Mouse (Mus musculus) olfactory bulb, adult 2 months (tissue): ENCODE data around the gene B4galt1. TPM values are rescaled to one million over a fixed set of nuclear protein-coding genes. Genes with fewer than 3 reads are reported as not detected.

ENCODE experiments used
- H3K27ac ChIP-seq: fragments of 200-500 bp; 2 replicates; pipeline ENCODE4 v1.5.1; 2012; ENCODE audit warnings: low read depth, low read length; ENCODE audit not compliant: insufficient read depth
- H3K4me1 ChIP-seq: fragments of 200-500 bp; 2 replicates; pipeline ENCODE4 v1.6.1; 2012; ENCODE audit warnings: low read length; ENCODE audit not compliant: control insufficient read depth, insufficient read depth
- H3K4me3 ChIP-seq: fragments of 200-500 bp; 2 replicates; pipeline ENCODE4 v1.5.1; 2012; ENCODE audit warnings: mild to moderate bottlenecking, low read depth, low read length, moderate library complexity; ENCODE audit not compliant: insufficient read depth
- CTCF ChIP-seq: fragments of 200-500 bp; IDR thresholded peaks from 2 replicates; pipeline ENCODE4 v1.5.1; 2012; ENCODE audit warnings: low read depth, mild to moderate bottlenecking, low read length, moderate library complexity; ENCODE audit not compliant: insufficient read depth
- POLR2A ChIP-seq: fragments of 200-500 bp; IDR thresholded peaks from 2 replicates; pipeline ENCODE4 v1.6.1; 2012; ENCODE audit warnings: mild to moderate bottlenecking, low read depth, low read length, moderate library complexity; ENCODE audit not compliant: insufficient read depth
- WGBS: fragments of 180-500 bp; shearing (Covaris S2); methylation state at CpG from one replicate; pipeline ENCODE4 v1.1.7; 2018; 5-methylcytosine and 5-hydroxymethylcytosine counted together
- polyA plus RNA-seq: library from polyadenylated mRNA; stranded (reverse); fragments of >200 nt; gene quantifications from 2 replicates; pipeline ENCODE4 v1.2.4, GENCODE M21; 2012; ENCODE audit warnings: low replicate concordance; ENCODE audit not compliant: missing spikeins, insufficient read depth, insufficient read length

B4galt1 gene
- not detected in 2 replicates for polyA plus RNA-seq

- H3K4me1 ChIP-seq = peaks cover 4% of the 10 kb centered on the region; the same call in 1 of the 2 replicates
- H3K27ac ChIP-seq = peak within 1 kb of the TSS; percentile 19
- no peak for TF ChIP-seq CTCF
- TF ChIP-seq POLR2A = peak; percentile 40; the same call in 1 of the 2 replicates
- under 1% methylated on average over 78 of the region's 83 CpGs for WGBS
- peak within 1 kb of the TSS; percentile 76 for H3K4me3 ChIP-seq
Measured at GRCm38 (mm10) chr4:40853565-40854386, at the start of gene B4galt1. TSS of gene B4galt1 (minus strand) at chr4:40854005.

GRCm38 (mm10) chr4:40900612-40901011 lies 46.8 kb upstream of the B4galt1 start:
- no peak overlapping the region for H3K27ac ChIP-seq
- TF ChIP-seq POLR2A (no peak), CTCF (no peak)
- WGBS = 91% methylated on average over 4 of the region's 4 CpGs
- H3K4me1 ChIP-seq = no peaks in the 10 kb centered on the region
- H3K4me3 ChIP-seq = no peak overlapping the region

GRCm38 (mm10) chr4:40900071-40900470 lies 46.3 kb upstream of the B4galt1 start:
- Histone ChIP-seq H3K4me1 (no peaks in the 10 kb centered on the region), H3K4me3 (no peak overlapping the region), H3K27ac (no peak overlapping the region)
- 94% methylated on average over 3 of the region's 3 CpGs for WGBS
- no peak for TF ChIP-seq POLR2A
- TF ChIP-seq CTCF = no peak

GRCm38 (mm10) chr4:40899264-40899663 lies 45.5 kb upstream of the B4galt1 start:
- Histone ChIP-seq H3K4me1 (no peaks in the 10 kb centered on the region), H3K27ac (no peak overlapping the region), H3K4me3 (no peak overlapping the region)
- no peak for TF ChIP-seq CTCF
- no peak for TF ChIP-seq POLR2A
- 67% methylated on average over 2 of the region's 2 CpGs for WGBS

- no peaks in the 10 kb centered on the region for H3K4me1 ChIP-seq
- H3K4me3 ChIP-seq = no peak overlapping the region
- TF ChIP-seq CTCF = no peak
- TF ChIP-seq POLR2A = no peak
- no peak overlapping the region for H3K27ac ChIP-seq
- 92% methylated on average over 6 of the region's 6 CpGs for WGBS
Measured at GRCm38 (mm10) chr4:40898476-40899044, 44.8 kb upstream of the B4galt1 start.

- 100% methylated on average over 2 of the region's 2 CpGs for WGBS
- no peak for TF ChIP-seq POLR2A
- no peak for TF ChIP-seq CTCF
Measured at GRCm38 (mm10) chr4:40895646-40896045, 41.8 kb upstream of the B4galt1 start.

GRCm38 (mm10) chr4:40895118-40895517 lies 41.3 kb upstream of the B4galt1 start:
- no peaks in the 10 kb centered on the region for H3K4me1 ChIP-seq
- TF ChIP-seq POLR2A (no peak), CTCF (no peak)
- no peak overlapping the region for H3K4me3 ChIP-seq
- no peak overlapping the region for H3K27ac ChIP-seq
- 94% methylated on average over 3 of the region's 3 CpGs for WGBS

More at GRCm38 (mm10) chr4:40895646-40896045, 41.8 kb upstream of the B4galt1 start:
- Histone ChIP-seq H3K27ac (no peak overlapping the region), H3K4me1 (no peaks in the 10 kb centered on the region), H3K4me3 (no peak overlapping the region)

- WGBS = 65% methylated on average over 5 of the region's 5 CpGs
- Histone ChIP-seq H3K4me3 (no peak overlapping the region), H3K4me1 (no peaks in the 10 kb centered on the region), H3K27ac (no peak overlapping the region)
- no peak for TF ChIP-seq POLR2A
- no peak for TF ChIP-seq CTCF
Measured at GRCm38 (mm10) chr4:40891206-40891605, 37.4 kb upstream of the B4galt1 start.

GRCm38 (mm10) chr4:40889983-40890382 lies 36.2 kb upstream of the B4galt1 start:
- Histone ChIP-seq H3K27ac (no peak overlapping the region), H3K4me3 (no peak overlapping the region), H3K4me1 (no peaks in the 10 kb centered on the region)
- WGBS = 88% methylated on average over 4 of the region's 4 CpGs
- TF ChIP-seq POLR2A (no peak), CTCF (no peak)
